Mouse (Mus musculus) thymus, postnatal 4 days (tissue): ENCODE data around the gene Plcg1.

ENCODE experiments used
- DNase-seq: peaks from one replicate; pipeline ENCODE4 v3.0.0; 2021

Gene Plcg1

DNA sequence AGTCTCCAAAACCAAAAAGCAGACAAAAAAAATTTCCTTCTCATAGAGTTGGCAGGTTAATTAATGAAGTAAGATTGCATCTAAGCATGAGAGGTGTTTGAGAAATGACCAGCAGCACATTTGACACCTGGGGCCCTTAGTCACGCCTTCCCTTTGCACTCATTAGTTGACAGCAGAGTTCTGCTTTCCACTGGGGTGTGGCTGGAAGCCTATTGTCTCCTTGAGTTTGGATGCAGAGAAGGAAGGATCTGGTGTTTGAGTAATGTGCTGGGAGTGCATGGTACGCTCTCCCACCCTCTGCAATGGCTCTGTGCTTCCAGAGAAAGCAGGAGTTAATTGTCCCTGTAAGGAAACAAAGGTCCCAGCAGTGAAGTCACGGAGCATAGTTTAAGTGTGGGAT, 5.4 kb downstream of the Plcg1 start:
- peak; percentile 3 for DNase-seq

GRCm38 (mm10) chr2:160738354-160738753, 7.3 kb downstream of the Plcg1 start:
- DNase-seq = peak; percentile 8

GRCm38 (mm10) chr2:160739647-160740356, 8.7 kb downstream of the Plcg1 start:
- no peak for DNase-seq

DNA sequence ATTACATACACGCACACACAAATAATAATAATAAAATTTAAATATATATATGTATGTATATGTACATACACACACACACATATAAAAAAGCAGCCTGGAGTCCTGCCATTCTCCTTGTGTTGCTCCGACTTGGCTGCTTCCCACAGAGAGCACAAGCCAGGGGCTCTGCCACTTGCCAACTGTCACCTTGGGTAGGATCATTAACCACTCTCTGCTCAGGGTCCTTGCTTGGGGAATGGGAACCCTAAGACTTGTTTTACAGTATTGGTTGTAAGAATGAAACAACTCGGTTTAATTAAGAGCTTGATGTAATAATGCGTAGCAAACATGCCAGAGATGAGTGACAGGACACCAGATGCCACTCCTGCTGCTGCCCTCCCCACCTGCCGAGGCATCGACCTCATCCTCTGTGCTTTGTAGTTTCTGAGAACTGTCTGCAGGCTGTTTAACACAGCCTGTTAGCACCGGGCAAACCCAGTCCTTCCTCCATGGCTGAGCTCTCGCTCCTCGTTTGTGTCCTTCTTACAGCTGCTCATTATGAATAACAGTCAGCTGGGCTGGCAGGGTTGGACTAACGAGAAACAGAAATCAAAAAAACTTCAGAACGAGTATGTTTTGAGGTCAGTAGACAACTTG, 9.5 kb downstream of the Plcg1 start:
- peak; percentile 71 for DNase-seq

DNA sequence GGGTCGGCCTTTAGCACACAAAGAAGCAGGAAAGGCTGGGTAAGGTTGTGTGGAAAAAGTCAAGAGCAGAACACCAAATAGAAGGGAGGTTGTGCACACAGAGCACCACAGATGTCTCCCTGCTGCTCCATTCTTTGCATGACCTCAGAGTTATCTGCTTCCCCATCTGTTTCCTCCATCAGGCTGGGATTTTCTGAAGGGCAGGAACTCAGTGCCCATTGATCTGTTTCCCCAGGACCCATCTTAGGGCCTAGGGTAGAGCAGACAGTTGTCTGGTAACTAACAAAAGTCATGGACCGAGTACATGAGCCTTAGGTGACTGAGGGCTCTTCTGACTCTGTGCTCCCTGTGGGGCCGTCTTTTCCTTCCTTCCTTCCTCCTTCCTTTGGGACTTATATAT, 10.5 kb downstream of the Plcg1 start:
- no peak for DNase-seq

DNA sequence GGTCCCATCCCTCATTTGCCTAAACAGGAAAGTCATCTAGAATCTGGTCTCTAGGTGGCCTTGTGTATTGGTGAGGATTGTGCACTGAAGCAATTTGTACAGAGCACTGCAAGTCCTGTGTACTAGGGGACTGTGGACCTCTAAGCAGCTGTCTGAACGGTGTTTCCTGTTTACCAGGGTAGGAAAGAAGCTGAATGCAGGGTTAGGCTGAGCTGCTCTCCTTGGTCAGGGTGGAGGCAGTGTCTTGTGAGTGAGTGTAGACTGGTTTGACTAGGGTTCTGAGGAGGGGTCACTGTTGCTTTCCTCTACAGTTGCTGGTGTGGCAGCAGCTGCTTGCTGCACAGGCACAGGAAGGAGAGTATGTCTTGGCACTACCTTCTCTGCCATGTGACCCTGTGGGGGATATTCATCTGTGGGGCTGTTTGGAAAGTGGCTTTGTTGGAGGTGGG, 11.1 kb downstream of the Plcg1 start:
- peak; percentile 53 for DNase-seq

DNA sequence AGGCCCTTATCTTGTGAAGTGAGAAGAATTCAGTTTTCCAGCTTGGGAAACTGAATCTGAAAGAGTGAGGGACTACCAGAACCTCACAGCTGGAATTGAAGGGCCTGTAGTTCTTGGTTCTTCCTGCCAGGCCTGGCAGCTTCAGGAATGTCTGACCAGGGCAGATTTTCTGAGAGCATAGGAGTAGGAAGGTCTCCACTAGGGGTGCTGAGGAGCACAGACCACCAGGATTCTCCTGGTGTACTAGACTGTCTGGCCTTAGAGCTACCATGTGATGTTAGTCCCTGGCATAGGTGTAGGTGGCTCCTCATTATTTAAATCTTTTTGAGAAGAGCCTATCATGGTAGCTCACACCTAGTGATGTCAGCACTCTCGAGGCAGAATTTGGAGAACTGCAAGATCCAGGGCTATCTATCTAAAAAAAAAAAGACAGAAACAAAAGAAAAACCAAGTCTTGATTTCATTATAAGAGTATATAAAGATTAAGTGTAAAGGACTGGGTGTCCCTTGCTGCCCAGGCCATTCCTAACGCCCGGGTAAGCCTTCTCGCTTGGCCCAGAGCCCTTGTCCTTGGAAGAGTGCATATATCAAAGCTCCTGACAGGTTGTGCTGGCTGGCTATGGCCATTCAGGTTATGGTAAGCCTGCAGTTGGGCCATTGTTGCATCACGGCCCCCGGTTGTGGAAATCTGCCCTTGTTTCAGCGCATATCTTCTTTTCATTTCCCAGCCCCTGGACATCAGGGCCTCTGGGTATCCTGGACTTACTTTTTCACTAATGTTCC, 13.1 kb downstream of the Plcg1 start:
- peak; percentile 88 for DNase-seq

DNA sequence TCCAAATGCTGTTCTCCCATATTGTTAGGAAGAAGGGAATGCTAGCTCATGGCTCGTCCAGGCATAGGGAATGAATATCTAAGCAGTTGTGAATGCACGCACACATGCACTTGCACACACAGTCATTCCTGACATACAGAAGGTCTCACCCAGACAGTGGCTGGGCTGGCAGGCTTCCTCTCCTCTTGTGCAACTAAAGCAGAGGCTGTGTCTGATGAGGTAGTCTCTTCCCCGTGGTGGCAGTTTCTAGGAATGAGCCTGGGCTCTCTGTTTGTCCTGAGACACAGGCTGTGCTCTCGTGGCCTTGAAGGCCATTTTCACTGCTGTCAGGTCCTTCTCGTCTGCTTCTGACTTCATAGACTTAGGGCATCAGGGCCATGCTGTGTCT, 13.7 kb downstream of the Plcg1 start:
- no peak for DNase-seq

DNA sequence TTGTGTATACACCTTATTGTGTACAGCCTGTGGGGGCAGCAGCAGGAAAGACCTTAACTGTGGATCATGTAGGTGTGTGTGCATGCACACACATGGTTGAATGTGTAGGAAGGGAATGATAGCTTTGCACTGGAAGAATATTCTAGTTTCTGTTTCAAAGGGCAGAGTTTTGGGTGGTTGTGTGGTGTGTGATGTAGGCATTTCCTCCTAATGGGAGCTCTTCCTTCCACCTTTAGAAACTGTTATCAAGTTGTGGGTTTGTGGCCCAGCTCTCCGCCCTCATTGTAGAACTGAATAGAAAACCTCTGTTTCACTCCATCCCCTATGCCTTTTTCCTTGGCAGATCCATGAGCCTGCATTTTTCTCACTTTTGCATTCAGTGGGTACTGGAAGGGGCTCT, 14.4 kb downstream of the Plcg1 start:
- DNase-seq = no peak

DNA sequence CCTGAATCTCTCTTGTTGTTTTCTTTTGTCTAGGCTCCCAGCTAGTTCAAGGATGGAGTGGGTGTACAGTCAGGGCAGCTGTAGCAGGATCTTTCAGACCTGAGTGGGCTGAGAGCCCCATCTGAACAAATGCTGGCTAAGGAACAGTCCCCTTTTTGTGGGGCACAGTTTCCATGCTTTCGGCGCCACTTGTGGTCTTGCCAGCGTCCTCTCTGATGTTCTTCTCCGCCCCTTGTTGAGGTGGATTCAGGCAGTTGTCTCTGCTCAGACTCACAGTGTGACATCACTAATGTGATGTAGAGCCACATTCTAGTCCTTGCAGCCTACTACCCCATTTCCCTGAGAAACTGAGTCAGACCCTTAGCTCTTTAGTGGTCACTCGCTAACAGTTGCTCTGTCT, 15.5 kb downstream of the Plcg1 start:
- no peak for DNase-seq

- DNase-seq = no peak
Measured at GRCm38 (mm10) chr2:160747075-160747474, 16.0 kb downstream of the Plcg1 start.

DNA sequence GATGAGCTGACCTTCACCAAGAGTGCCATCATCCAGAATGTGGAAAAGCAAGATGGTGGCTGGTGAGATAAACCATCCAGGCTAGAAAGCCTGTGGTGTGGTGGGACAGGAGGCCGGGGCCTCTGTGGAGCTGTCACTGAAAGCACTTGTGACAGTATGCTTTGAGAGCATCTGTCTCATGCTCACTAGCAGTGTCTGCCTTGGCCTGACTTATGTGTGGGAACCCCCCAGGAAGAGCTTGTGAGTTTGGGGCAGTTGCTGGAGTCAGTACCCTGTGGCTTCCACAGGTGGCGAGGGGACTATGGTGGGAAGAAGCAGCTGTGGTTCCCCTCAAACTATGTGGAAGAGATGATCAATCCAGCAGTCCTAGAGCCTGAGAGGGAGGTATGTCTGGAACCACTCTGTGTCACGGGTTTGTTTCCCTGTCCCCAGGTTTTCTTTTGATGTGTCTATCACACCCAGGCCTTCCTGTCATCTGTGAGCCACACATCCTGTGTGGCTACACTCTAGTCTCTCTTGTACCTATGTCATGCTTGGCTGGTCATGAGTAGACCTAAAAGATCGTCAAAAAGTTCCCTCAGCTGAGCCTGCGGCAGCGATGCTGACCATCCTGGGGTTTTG, 25.6 kb downstream of the Plcg1 start:
- DNase-seq = no peak

DNA sequence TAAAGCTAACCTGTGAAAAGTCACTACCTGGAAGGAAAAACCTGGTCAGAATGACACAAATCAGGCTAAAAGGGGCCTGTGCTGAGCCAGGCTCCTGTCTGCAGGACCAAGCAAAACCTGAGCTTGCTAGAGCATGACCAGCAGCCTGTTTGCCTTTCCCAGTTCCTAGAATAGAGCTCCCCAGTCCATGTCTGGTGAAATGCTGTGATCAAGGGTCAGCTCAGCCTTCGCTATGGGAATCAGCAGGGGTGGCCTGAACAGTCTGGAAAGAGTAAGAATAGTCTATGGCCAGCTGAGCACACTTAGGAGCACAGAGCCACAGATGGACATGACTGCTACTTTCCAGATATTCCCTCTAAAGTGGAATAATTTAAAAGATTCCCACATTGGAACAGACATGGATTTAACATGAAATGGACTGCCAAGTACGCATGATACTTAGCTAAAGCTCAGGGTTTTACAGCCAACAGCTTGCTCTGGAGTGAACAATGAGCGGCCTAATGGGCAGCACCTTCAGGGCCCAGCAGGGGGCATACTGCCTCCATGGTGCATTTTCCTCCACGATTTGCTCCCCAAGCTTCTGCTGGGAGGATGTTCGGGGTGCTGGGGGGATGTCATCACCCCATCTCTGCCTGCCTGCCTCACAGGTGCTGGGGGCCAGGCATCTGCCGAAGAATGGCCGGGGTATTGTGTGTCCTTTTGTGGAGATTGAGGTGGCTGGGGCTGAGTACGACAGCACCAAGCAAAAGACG, 29.5 kb downstream of the Plcg1 start:
- peak; percentile 73 for DNase-seq

DNA sequence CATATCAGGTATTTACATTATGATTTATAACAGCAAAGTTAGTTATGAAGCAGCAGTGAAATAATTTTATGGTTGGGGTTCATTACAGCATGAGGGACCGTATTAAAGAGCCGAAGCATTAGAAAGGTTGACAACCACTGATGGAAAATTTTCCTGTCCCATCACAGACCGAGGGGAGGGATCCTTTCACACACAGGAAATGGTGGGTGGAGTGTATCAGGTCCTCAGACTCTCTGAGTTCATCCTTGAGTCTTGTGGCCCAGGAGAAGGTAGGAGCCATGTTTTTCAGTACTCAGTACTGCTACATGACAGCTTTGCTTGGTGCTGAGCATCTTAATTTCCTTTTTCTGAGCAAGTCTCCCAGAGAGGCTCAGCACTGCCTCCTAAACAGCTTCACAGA, 32.7 kb downstream of the Plcg1 start:
- DNase-seq = no peak

DNA sequence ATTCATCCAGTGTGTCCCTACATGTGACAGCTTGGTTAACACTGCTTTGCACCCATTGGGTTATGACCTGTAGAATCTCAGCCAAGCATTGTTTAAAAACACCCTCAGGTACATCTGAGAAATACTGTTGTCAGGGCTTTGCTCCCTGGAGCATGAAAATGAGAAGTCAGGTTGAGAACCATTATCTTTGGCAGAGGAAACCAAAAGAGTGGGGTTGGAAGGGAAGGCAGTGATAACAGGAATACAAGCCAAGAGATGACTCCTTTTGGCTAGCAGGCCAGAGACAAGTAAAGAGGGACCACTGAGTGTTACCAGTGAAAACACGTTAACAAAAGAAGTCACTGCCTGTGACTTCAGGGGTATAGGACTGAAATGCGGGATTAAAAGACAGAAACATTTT, 33.3 kb downstream of the Plcg1 start:
- no peak for DNase-seq

DNA sequence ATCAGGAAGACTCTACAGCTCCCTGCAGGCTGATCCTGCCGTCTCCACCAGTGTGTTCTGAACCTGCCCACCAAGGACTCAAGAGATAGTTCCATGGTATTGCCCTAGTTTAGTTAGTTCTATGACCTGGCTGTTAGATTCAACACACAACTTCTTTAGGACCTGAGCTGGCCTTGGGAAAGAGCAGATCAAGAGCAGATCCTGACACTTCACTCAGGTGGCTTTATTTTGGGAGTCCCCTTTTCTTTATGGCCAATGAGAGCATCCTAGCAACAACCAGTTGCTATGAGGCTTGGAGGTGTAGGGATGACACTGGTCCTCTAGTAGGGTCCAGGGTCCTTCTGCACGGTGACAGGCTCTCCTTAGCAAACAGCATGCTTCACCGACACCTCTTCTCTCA, 34.0 kb downstream of the Plcg1 start:
- peak; percentile 5 for DNase-seq

DNA sequence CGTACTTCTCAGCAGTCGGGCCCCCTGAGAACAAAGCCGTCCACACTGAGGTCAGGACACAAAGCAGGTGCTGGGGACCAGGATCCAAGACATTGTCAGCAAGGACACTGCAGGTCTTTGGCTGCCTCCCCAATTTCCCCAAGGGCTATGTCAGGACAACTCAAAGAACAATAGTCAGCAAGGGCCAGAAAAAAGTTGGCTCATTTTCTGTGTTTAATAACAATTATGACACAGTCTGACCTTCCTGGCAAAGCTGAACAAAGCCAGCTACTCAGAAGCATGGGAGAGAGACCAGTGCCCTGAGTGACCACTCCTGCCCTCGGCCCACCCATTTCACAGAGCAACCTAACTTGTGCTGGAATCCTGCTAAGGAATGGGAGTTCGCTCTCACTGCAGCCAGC, 35.3 kb downstream of the Plcg1 start:
- no peak for DNase-seq

DNA sequence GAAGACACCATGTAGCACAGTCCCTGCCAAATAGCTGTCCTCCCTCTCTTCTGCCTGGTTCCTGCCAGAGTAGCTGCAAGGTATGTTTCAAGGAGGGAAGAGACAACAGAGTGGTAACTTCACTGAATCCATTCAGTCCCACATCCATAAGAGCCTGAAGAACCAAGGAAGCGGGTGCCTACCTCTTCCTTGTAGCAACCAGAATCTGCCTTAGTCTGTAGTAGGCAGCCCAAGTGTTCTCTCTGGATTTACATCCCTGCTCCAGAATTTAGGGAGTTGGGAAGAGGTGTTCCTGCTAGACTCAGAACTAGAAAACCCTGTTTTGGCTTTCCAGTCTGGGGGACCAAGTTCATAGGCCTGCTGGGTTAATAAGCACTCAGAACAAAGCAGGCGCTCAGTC, 36.1 kb downstream of the Plcg1 start:
- DNase-seq = no peak

DNA sequence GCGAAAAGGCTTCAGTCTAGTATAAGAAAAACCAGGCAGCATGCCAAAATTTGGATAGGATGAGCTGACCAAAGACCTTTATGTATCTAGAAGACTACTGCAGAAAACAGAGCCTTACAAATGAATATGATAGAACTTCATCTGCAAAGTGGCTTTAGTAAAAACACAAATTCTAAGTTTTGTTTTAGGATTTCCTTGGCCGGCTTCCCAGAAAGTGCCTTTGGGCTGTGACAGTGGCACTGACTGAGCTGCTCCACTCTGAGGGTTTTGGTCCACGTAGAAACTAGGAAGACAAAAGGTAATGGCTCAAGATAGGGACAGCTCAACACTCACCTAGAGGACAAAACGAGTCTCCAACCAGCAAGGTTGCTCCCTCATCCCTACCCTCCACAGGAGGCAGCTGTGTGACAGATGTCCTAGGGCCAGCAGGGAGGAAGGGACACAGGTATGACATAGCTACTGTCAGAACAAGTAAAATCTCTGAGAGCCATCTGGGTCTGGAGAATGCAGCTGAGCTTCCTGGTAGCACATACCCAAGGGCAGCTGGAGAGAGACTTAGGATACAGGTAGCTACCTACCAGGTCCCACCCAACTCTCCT, 37.1 kb downstream of the Plcg1 start:
- DNase-seq = no peak

GRCm38 (mm10) chr2:160768997-160769396, 37.9 kb downstream of the Plcg1 start:
- no peak for DNase-seq

DNA sequence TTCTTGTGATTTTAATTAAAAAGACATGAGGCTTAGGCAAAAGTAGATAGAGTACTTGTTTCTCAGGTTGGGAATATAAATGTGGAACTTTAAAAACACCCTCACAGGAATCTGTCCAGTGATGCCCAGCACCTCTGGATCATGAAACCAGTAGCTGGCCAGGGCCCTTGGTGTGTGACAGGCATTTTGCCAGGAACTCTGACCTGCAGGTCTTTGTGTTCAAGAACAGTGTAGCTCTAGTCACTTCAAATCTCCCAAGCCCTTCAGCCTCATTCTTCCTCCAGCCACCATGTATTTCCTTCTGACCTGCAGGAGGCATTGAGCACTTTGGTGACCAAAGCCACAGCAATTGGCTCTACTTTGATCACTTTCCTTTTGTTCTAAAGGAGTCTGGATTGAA, 39.3 kb downstream of the Plcg1 start:
- no peak for DNase-seq

- DNase-seq = no peak
Measured at GRCm38 (mm10) chr2:160770871-160771270, 39.8 kb downstream of the Plcg1 start.
